Mouse (Mus musculus) liver, adult 2 months (tissue): ENCODE results near the gene Obscn.

ENCODE experiments used
- CTCF ChIP-seq: fragments of 200-500 bp; IDR thresholded peaks from 2 replicates; pipeline ENCODE4 v1.5.1; 2011; ENCODE audit warnings: low read depth, low read length, control low read depth
- POLR2A ChIP-seq: fragments of 200-500 bp; IDR thresholded peaks from 2 replicates; pipeline ENCODE4 v1.6.1; 2011; ENCODE audit warnings: low read length, control low read depth; ENCODE audit not compliant: insufficient read depth; ENCODE audit errors: extremely low read depth

DNA sequence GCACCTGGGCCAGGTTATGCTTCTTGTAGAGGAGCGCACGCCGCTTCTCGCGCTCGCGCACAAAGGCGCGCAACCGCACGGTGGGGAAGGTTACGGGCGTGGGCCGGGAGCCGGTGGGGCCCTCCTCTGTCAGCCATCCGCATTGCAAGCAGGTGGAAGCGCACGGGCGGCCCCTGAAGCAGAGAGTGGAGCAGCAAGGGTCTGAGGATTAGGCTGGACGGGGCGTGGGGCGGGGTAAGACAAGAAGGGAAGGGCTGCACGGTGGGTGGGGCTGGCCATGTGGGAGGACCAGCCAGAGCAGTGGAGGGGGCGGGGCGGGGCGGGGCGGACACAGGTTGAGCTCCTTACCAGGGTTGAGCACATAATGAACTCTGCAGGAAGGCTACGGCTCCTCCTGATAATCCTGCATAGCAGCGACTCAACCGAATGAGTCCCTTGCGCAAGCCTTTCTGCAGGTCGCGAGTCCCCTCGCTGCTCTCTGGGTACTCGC, 141.8 kb downstream of the Obscn start:
- no peak for TF ChIP-seq POLR2A
- TF ChIP-seq CTCF: peak; percentile 15; the same call in 1 of the 2 replicates
